Mouse (Mus musculus) limb, embryonic 12.5 days (tissue): ENCODE data around the gene Ddx39. TPM values are rescaled to one million over a fixed set of nuclear protein-coding genes. Genes with fewer than 3 reads are reported as not detected.
A peak's percentile ranks its signal among the peaks of the same experiment; 100 is the strongest.

ENCODE experiments used
- ATAC-seq: fragments of 200-750 bp; cut with Nextera tagmentation; 2 replicates; pipeline ENCODE4 v1.8.0; 2017; ENCODE audit warnings: low read depth, moderate TSS enrichment; ENCODE audit not compliant: insufficient number of reproducible peaks, insufficient read depth, low FRiP score, low TSS enrichment
- H3K27ac ChIP-seq: fragments of 300-500 bp; sonication (generic); 2 replicates; pipeline ENCODE4 v1.5.1; 2016; ENCODE audit warnings: mild to moderate bottlenecking, moderate library complexity
- H3K27me3 ChIP-seq: fragments of 300-500 bp; sonication (generic); 2 replicates; pipeline ENCODE4 v1.6.1; 2016; ENCODE audit warnings: mild to moderate bottlenecking, moderate library complexity
- H3K36me3 ChIP-seq: fragments of 300-500 bp; sonication (generic); 2 replicates; pipeline ENCODE4 v1.6.1; 2016; ENCODE audit warnings: mild to moderate bottlenecking, moderate library complexity
- H3K4me1 ChIP-seq: fragments of 300-500 bp; sonication (generic); replicated peaks from 2 replicates; pipeline ENCODE4 v1.6.1; 2016
- H3K4me2 ChIP-seq: fragments of 300-500 bp; sonication (generic); 2 replicates; pipeline ENCODE4 v1.6.1; 2016; ENCODE audit warnings: mild to moderate bottlenecking, moderate library complexity
- H3K4me3 ChIP-seq: fragments of 300-500 bp; sonication (generic); replicated peaks from 2 replicates; pipeline ENCODE4 v1.5.1; 2016; ENCODE audit warnings: mild to moderate bottlenecking
- H3K9ac ChIP-seq: fragments of 300-500 bp; sonication (generic); replicated peaks from 2 replicates; pipeline ENCODE4 v1.6.1; 2016; ENCODE audit warnings: mild to moderate bottlenecking, moderate library complexity
- H3K9me3 ChIP-seq: fragments of 300-500 bp; sonication (generic); 2 replicates; pipeline ENCODE4 v1.6.1; 2016; ENCODE audit warnings: mild to moderate bottlenecking, moderate library complexity
- WGBS: fragments of 180-500 bp; shearing (Covaris S2); methylation state at CpG from one replicate; pipeline ENCODE4 v1.1.7; 2016; 5-methylcytosine and 5-hydroxymethylcytosine counted together
- polyA plus RNA-seq: library from polyadenylated mRNA; unstranded; fragments of >200 nt; fragmentation: Nextera tagmentation; extraction: Ambion mirVana; gene quantifications from 2 replicates; pipeline ENCODE4 v1.2.1, GENCODE M21; 2016

Ddx39 gene
- polyA plus RNA-seq, 1 experiment from 2014 or later, result 155 TPM

DNA sequence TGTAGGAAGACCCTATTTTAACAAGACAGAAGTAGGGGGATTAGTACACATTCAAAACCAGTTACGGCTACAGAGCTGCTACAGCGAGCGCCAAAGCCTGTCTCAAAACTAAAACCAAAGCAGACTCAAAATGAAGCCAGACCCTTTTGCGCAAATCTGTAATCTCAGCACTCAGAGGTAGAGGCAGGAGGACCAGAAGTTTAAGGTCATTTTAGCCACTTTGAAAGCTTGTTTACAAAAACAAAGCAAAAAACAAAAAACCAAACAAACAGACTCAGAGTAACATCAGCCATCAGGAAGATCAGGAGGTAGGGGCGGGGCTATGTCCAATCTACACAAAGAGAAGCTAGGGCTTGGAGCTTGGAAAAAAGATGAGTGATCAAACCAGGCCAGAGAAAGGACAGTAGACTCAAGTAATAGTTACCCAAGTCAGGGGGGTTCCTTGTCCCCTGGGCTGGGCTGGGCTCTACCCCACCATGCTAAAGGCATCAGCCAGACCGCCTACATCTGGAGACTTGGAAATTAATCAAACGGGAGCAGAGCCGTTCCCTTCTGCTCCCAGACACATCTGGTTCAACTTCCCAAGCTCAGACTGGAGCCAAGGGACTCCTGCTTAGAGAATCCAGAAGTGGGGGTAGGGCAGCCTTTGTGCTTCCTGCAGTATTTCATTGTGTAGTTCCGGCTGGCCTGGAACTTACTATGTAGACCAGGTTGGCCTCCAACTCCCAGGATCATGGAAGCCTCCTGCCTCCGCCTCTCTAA is 24.2 kb downstream of the Ddx39 start:
- Histone ChIP-seq H3K4me3 (peak overlapping the region; percentile 3; the same call in 1 of the 2 replicates), H3K36me3 (no peaks in the 10 kb centered on the region), H3K27me3 (peaks cover 6% of the 10 kb centered on the region; the same call in 1 of the 2 replicates), H3K9ac (no peak overlapping the region), H3K9me3 (peaks cover 3% of the 10 kb centered on the region; the same call in 1 of the 2 replicates), H3K4me2 (peak overlapping the region; percentile 93), H3K4me1 (peaks cover 35% of the 10 kb centered on the region), H3K27ac (peak overlapping the region; percentile 86)
- ATAC-seq, result peak; percentile 39; the same call in 1 of the 2 replicates
- WGBS, result 46% methylated on average over 10 of the region's 10 CpGs

DNA sequence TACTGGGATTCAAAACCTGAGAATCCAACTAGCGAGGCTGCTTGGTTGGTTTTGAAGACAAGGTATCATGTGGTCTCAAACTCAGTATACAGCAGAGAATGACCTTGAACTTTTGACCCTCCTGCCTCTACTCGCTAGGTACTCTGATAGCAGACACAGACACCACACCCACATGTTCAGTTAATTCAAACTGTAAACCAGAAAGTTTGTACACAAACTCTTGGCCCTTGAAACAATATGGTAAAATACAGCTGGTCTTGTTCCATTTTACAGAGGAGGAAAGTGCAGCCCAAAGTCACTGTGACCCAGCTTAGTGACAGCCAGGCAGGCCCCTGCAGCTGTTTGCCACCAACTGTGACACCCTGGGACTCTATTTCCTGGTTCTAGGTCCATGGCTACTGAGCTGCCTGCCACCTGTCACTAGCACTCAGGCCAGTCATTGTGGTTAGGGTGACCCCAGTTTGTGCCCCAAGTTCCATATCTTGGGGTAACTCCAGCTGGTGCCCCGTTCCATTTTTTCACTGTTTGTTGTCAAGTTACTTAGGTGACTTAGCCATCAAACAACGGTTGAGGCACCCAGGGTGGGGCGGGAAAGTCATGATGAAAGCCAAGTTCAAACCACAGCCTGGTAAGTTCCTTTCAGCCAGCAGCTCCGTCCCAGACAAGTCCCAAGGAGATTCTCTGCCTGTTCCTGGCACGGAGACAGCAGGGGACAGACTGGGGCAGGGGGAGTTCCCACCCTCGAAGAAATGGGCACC is 24.9 kb downstream of the Ddx39 start:
- ATAC-seq, result no peak
- Histone ChIP-seq H3K27me3 (peaks cover 6% of the 10 kb centered on the region; the same call in 1 of the 2 replicates), H3K9ac (no peak overlapping the region), H3K9me3 (peaks cover 3% of the 10 kb centered on the region; the same call in 1 of the 2 replicates), H3K4me2 (peak overlapping the region; percentile 93), H3K36me3 (no peaks in the 10 kb centered on the region), H3K27ac (peak overlapping the region; percentile 86), H3K4me3 (peak overlapping the region; percentile 58; the same call in 1 of the 2 replicates), H3K4me1 (peaks cover 35% of the 10 kb centered on the region)
- 36% methylated on average over 8 of the region's 8 CpGs for WGBS

DNA sequence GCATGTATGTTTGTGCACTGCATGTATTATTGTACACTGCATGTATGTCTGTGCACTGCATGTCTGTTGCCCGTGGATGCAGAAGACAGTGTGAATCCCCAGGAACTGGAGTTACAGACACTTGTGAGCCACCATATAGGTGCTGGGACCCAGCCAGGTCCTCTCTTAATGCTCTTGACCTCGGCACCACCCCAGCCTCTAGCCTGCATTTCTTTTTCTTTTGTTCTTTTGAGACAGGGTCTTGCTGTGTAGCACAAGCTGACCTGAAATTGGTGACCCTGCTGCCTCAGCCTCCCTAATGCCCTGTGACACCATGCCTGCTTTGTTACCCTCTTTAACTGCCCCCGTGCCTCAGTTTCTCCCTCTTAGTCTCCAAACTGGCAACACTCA is 25.6 kb downstream of the Ddx39 start:
- Histone ChIP-seq H3K4me2 (peak overlapping the region; percentile 93), H3K27me3 (peaks cover 6% of the 10 kb centered on the region; the same call in 1 of the 2 replicates), H3K4me1 (peaks cover 35% of the 10 kb centered on the region), H3K27ac (peak overlapping the region; percentile 51), H3K9ac (peak overlapping the region; percentile 77), H3K9me3 (peaks cover 3% of the 10 kb centered on the region; the same call in 1 of the 2 replicates), H3K36me3 (no peaks in the 10 kb centered on the region), H3K4me3 (peak overlapping the region; percentile 58)
- ATAC-seq, result no peak
- WGBS, result 17% methylated on average over 3 of the region's 3 CpGs

DNA sequence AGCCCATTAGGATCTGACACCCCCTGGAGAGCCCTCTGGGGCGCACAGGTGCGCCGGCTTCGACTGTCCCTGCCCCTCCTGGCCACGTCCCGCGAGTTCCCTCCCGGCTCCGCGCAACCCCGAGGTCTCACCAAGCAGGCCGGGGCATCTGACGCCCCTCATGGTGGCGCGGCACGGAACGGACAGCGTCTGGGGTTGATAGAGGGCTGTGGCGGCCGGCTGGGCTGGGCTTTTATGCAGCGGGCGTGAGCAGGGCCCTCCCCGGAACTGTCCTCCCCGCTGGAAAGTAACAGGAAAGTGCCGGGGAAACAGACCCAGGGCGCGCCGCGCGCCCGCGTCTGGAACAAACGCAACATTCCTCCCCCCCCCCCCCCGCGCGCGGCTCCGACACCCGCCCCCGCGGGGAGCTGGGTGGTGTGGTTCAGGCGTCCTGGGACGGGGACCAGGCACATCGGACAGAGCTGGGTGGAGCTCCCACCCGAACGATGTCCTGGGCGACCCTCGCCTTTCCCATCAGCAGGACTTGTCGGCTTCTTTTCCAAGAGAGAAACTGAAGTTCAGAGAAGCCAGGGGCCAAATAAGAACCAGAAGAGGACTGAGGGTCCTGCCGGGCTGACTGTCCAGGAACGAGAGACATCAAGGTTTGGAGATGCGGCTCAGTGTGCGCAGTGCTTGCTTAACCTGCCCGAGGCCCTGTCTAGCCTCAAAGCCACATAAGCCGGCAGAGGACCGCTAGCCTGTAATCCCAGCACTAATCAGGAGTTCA is 26.2 kb downstream of the Ddx39 start, which contains the start of gene Adgre5:
TSS of gene Adgre5 (minus strand) at position 351 of the 766 bp plus-strand sequence.
- under 1% methylated on average over 52 of the region's 56 CpGs for WGBS
- Histone ChIP-seq H3K9me3 (peaks cover 3% of the 10 kb centered on the region; the same call in 1 of the 2 replicates), H3K27me3 (peaks cover 11% of the 10 kb centered on the region; the same call in 1 of the 2 replicates), H3K4me1 (peaks cover 35% of the 10 kb centered on the region), H3K36me3 (no peaks in the 10 kb centered on the region), H3K4me2 (peak within 1 kb of the TSS; percentile 93), H3K4me3 (peak within 1 kb of the TSS; percentile 58), H3K9ac (peak within 1 kb of the TSS; percentile 77), H3K27ac (peak within 1 kb of the TSS; percentile 86)
- peak; percentile 45; the same call in 1 of the 2 replicates for ATAC-seq

DNA sequence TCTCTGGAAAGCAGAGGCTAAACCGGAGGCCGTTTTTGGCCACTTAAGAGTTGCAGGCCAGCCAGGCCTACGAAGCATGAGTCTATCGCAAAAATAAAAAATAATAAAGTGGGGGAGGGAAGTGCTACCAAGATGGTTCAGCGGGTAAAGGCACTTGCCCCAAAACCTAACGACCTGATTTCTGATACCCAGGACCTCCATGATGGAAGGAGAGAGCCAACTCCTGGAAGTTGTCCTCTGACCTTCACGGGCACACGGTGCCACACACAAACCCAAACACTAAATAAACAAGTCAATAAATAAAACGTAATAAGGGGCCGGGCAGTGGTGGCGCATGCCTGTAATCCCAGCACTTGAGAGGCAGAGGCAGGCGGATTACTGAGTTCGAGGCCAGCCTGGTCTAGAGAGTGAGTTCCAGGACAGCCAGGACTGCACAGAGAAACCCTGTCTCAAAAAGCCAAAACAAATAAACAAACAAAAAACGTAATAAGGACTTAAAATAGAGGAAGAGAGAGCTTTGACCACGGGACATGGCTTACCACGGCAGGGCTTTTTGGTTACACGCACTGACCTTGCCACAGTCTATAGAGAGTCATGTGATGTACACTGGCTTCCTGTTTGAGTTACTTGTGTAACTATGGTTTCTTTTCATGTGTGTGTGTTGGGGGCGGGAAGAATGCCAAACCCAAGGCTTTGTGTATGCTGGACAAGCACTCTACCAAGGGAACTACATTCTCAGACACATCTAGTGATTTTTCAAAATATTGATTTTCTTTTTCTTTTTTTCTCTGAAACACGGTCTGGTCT is 27.1 kb downstream of the Ddx39 start:
- 75% methylated on average over 19 of the region's 19 CpGs for WGBS
- Histone ChIP-seq H3K27me3 (peaks cover 20% of the 10 kb centered on the region), H3K9ac (peak overlapping the region; percentile 77; the same call in 1 of the 2 replicates), H3K4me2 (peak overlapping the region; percentile 93), H3K4me1 (peaks cover 35% of the 10 kb centered on the region), H3K4me3 (peak overlapping the region; percentile 58), H3K36me3 (no peaks in the 10 kb centered on the region), H3K9me3 (peaks cover 3% of the 10 kb centered on the region; the same call in 1 of the 2 replicates), H3K27ac (no peak overlapping the region)
- ATAC-seq, result no peak

DNA sequence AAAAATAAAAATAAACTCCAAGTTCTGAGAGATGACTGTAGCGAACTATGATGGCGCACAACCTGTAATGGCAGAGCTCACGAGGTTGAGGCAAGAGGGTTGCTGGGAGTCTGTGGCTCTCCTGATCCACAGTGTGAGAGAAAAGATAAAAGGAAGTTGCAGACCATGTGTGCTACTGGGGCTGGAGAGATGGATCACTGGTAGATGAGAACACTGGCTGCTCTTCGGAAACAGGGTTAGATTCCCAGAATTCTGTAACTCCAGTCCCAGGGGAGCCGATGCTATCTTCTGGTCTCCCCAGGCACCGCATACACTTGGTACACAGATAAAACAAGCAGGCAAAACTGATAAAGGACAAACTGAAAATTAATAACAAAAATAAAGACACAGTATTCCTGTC is 28.0 kb downstream of the Ddx39 start:
- no peak for ATAC-seq
- no peak overlapping the region for H3K9ac ChIP-seq
- no peak overlapping the region for H3K27ac ChIP-seq
- H3K9me3 ChIP-seq, result no peaks in the 10 kb centered on the region
- peaks cover 34% of the 10 kb centered on the region for H3K4me1 ChIP-seq
- H3K4me3 ChIP-seq, result no peak overlapping the region
- no peaks in the 10 kb centered on the region for H3K36me3 ChIP-seq
- WGBS, result 93% methylated on average over 6 of the region's 6 CpGs
- peaks cover 29% of the 10 kb centered on the region for H3K27me3 ChIP-seq
- H3K4me2 ChIP-seq, result no peak overlapping the region

DNA sequence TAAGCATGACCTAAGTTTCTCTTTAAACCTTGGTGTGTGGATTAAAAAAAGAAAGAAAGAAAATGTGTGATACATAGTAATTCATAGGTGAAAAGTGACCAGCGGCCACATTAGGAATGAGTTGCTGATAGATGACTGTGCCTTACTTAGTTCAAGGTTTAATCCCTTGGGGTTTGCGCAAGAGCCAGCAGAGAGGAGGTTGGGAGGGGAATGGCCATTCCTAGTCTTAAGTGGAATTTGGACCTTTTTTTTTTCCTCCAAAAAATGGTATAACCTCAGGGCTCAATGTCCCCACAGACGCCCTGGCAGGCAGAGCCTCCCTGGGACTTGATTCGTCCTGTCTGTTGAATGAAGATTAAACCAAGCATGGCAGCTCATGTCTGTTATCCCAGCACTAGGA is 29.1 kb downstream of the Ddx39 start:
- H3K4me3 ChIP-seq, result no peak overlapping the region
- no peaks in the 10 kb centered on the region for H3K9me3 ChIP-seq
- no peak overlapping the region for H3K9ac ChIP-seq
- no peak overlapping the region for H3K4me2 ChIP-seq
- peaks cover 40% of the 10 kb centered on the region for H3K27me3 ChIP-seq
- H3K36me3 ChIP-seq, result no peaks in the 10 kb centered on the region
- ATAC-seq, result no peak
- 83% methylated on average over 4 of the region's 4 CpGs for WGBS
- peaks cover 34% of the 10 kb centered on the region for H3K4me1 ChIP-seq
- H3K27ac ChIP-seq, result no peak overlapping the region

DNA sequence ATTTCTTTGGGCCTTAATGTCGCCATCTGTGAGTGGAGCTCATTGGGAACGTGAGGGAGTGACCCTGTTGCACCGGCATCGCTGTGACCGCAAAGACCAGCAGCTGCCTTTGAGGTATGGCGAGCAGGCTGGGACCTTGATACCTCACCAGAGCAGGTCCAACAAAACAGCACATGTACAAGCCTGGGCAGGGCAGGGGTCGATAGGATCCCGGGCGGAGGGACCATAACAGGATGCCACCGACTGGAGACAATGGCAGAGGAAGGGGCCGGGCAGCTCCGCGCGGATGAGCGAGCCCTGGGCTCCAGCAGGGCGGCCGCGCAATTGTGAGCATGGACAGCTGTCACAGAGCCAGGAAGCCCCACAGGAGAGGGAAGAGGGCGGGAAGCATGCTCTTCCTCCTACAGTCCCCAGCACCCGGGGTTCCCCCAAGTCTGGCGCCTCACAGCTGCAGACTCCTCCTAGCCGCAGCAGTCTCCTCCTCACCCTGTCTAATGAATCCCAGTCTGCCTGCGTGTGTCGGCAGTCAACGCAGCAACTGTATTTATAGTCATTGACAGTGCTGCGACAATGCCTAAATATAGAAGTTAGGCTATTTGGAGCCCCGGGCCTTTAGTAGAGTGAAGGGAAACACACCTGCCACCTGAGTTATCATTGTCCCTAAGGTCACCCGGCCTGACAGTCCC is 32.8 kb downstream of the Ddx39 start:
- Histone ChIP-seq H3K27me3 (peaks cover 39% of the 10 kb centered on the region), H3K4me1 (peaks cover 15% of the 10 kb centered on the region), H3K9me3 (no peaks in the 10 kb centered on the region), H3K36me3 (no peaks in the 10 kb centered on the region), H3K27ac (0 out of 2 replicates have a peak overlapping the region, but pooled peaks have one; percentile 45), H3K4me3 (peak overlapping the region; percentile 36), H3K4me2 (peak overlapping the region; percentile 69), H3K9ac (peak overlapping the region; percentile 54)
- ATAC-seq, result peak; percentile 34; the same call in 1 of the 2 replicates
- WGBS, result 3% methylated on average over 28 of the region's 28 CpGs

DNA sequence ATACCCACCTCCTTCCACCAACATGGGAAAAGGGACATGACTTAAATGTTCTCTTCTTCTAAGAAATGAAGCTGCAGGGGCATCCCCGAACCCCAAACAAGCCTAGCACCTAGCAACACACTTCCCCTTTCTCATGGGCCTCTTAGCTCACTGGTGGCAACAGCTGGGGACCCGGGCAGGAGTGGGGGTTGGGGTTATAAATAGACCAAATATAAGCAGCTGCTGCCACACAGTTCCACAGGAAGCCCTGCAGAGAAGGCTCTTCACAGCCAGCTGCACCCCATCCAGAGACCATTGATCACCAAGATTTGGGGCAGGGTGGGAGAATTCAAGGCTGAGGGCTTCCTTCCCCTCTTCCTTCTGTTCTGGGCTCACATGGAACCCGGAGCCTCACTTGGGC is 33.7 kb downstream of the Ddx39 start:
- Histone ChIP-seq H3K27ac (peak overlapping the region; percentile 45; the same call in 1 of the 2 replicates), H3K9me3 (no peaks in the 10 kb centered on the region), H3K4me2 (no peak overlapping the region), H3K4me1 (peaks cover 15% of the 10 kb centered on the region), H3K27me3 (peaks cover 39% of the 10 kb centered on the region), H3K9ac (no peak overlapping the region), H3K36me3 (no peaks in the 10 kb centered on the region), H3K4me3 (no peak overlapping the region)
- 34% methylated on average over 3 of the region's 3 CpGs for WGBS
- peak; percentile 79 for ATAC-seq
